Mouse (Mus musculus) forebrain, embryonic 16.5 days (tissue): ENCODE measurements at regions not wholly inside any gene's neighbourhood (a gene's known extent, or its start where the extent isn't known, plus 50 kb on each side); places are given as distances from the start of the nearest gene placed in this dataset. TPM values are rescaled to one million over a fixed set of nuclear protein-coding genes. Genes with fewer than 3 reads are reported as not detected.

Experiments used
- microRNA counts: library from miRNA; unstranded; fragments of <30 nt; microRNA quantifications from one replicate; lab custom pipeline; 2016
- microRNA-seq: library from miRNA; unstranded; fragments of <30 nt; microRNA quantifications from one replicate; pipeline ENCODE4, GENCODE M21; 2017

MicroRNAs in the stretch of these regions (microRNA counts, 519-probe panel; counts per million panel counts)
- microRNA mmu-miR-1952 (lab: Ali Mortazavi, UCI), result 2,057 counts per million, percentile 32 among the panel's probes with 10 or more counts

Small RNA genes lying in the stretch of these regions (microRNA-seq; reads per million reads assigned to microRNA genes)
- not detected for gene Mir1952
